Mouse (Mus musculus): ENCODE data around the gene Sh3bp1.
A peak's percentile ranks its signal among the peaks of the same experiment; 100 is the strongest.

Sh3bp1 gene

GRCm38 (mm10) chr15:78948152-78948725 is 48.7 kb downstream of the Sh3bp1 start:
- DNase-seq = no peak

- peak; percentile 69 for DNase-seq
Measured at GRCm38 (mm10) chr15:78948883-78949282, 49.3 kb downstream of the Sh3bp1 start.

- no peak for DNase-seq
Measured at GRCm38 (mm10) chr15:78955663-78956062, 56.1 kb downstream of the Sh3bp1 start.

- peak; percentile 71 for DNase-seq
Measured at GRCm38 (mm10) chr15:78956351-78956750, 56.8 kb downstream of the Sh3bp1 start.

- no peak for DNase-seq
Measured at GRCm38 (mm10) chr15:78957021-78957420, 57.5 kb downstream of the Sh3bp1 start.

- no peak for DNase-seq
Measured at GRCm38 (mm10) chr15:78959537-78959936, 60.0 kb downstream of the Sh3bp1 start.

GRCm38 (mm10) chr15:78960088-78960487 is 60.5 kb downstream of the Sh3bp1 start:
- no peak for DNase-seq
